Mouse (Mus musculus) MEL-GATA-1-ER (cell line): Measurements from ENCODE around the gene Arpc1b.
"Not testable (repeated sequence)": the region's sequence is repeated elsewhere in the genome, so short reads cannot be mapped to it uniquely, and the experiment has no call there.

Experiments used
- DNase-seq: peaks from one replicate; pipeline ENCODE4 v3.0.0-alpha.2; 2012; ENCODE audit warnings: low read depth; ENCODE audit errors: extremely low read depth

Gene Arpc1b

GRCm38 (mm10) chr5:145113416-145113815 is 599 bp upstream of the Arpc1b start:
- DNase-seq, result no peak

- peak; percentile 54 for DNase-seq
These were observed 825 bp downstream of the Arpc1b start for GRCm38 (mm10) chr5:145114606-145115473.

GRCm38 (mm10) chr5:145115736-145116135 is 1.7 kb downstream of the Arpc1b start:
- peak; percentile 14 for DNase-seq

GRCm38 (mm10) chr5:145116316-145116715 is 2.3 kb downstream of the Arpc1b start:
- peak; percentile 92 for DNase-seq

GRCm38 (mm10) chr5:145116916-145117315 is 2.9 kb downstream of the Arpc1b start:
- DNase-seq, result peak; percentile 39

- no peak for DNase-seq
These were observed 4.0 kb downstream of the Arpc1b start for GRCm38 (mm10) chr5:145118005-145118404.

GRCm38 (mm10) chr5:145118461-145118860 is 4.4 kb downstream of the Arpc1b start:
- DNase-seq, result no peak

GRCm38 (mm10) chr5:145119385-145119784 is 5.4 kb downstream of the Arpc1b start:
- no peak for DNase-seq

- no peak for DNase-seq
These were observed 6.9 kb downstream of the Arpc1b start for GRCm38 (mm10) chr5:145120921-145121320.

- no peak for DNase-seq
These were observed 9.4 kb downstream of the Arpc1b start for GRCm38 (mm10) chr5:145123396-145123795.

GRCm38 (mm10) chr5:145126580-145126979 is 12.6 kb downstream of the Arpc1b start:
- no peak for DNase-seq

GRCm38 (mm10) chr5:145129124-145129523 is 15.1 kb downstream of the Arpc1b start:
- DNase-seq, result no peak

GRCm38 (mm10) chr5:145129773-145130172 is 15.8 kb downstream of the Arpc1b start:
- DNase-seq, result not testable (repeated sequence)

GRCm38 (mm10) chr5:145130191-145130590 is 16.2 kb downstream of the Arpc1b start:
- no peak for DNase-seq

- no peak for DNase-seq
These were observed 17.0 kb downstream of the Arpc1b start for GRCm38 (mm10) chr5:145130995-145131394.

GRCm38 (mm10) chr5:145133275-145133674 is 19.3 kb downstream of the Arpc1b start:
- not testable (repeated sequence) for DNase-seq

- DNase-seq, result no peak
These were observed 24.8 kb downstream of the Arpc1b start for GRCm38 (mm10) chr5:145138836-145139235.

GRCm38 (mm10) chr5:145139571-145140519 is 25.8 kb downstream of the Arpc1b start, which contains the start of the genes Pdap1 and Bud31:
Gene Pdap1, minus strand, starts transcription at chr5:145140238.
Gene Bud31, plus strand, starts transcription at chr5:145140362.
- DNase-seq, result peak; percentile 70

- DNase-seq, result no peak
These were observed 26.6 kb downstream of the Arpc1b start for GRCm38 (mm10) chr5:145140611-145141010.

- DNase-seq, result no peak
These were observed 33.7 kb downstream of the Arpc1b start for GRCm38 (mm10) chr5:145147748-145148147.

- peak; percentile 17 for DNase-seq
These were observed 35.3 kb downstream of the Arpc1b start for GRCm38 (mm10) chr5:145149294-145149693.

GRCm38 (mm10) chr5:145152690-145153089 is 38.7 kb downstream of the Arpc1b start:
- peak; percentile 46 for DNase-seq
